Mouse (Mus musculus): ENCODE measurements around the gene Hid1.

The Hid1 gene

GRCm38 (mm10) chr11:115336115-115336514 is 31.4 kb downstream of the Hid1 start:
- no peak for DNase-seq (ENCODE audit: low spot score)

- DNase-seq (ENCODE audit: low spot score): no peak
Measured at GRCm38 (mm10) chr11:115335223-115335622, 32.3 kb downstream of the Hid1 start.

- DNase-seq (ENCODE audit: low spot score): no peak
Measured at GRCm38 (mm10) chr11:115334531-115334930, 33.0 kb downstream of the Hid1 start, which contains the start of gene Otop3. Gene Otop3 (plus strand): TSS chr11:115334731.

- DNase-seq (ENCODE audit: low spot score): no peak
Measured at GRCm38 (mm10) chr11:115329339-115329738, 38.2 kb downstream of the Hid1 start.

GRCm38 (mm10) chr11:115326730-115327129 is 40.8 kb downstream of the Hid1 start:
- DNase-seq (ENCODE audit: low spot score): no peak

GRCm38 (mm10) chr11:115323354-115323753 is 44.2 kb downstream of the Hid1 start:
- DNase-seq (ENCODE audit: low spot score): no peak

- DNase-seq (ENCODE audit: low spot score): peak; percentile 57
Measured at GRCm38 (mm10) chr11:115321906-115322693, 45.5 kb downstream of the Hid1 start, which contains the start of gene Ush1g. Gene Ush1g (minus strand): TSS chr11:115322041.

GRCm38 (mm10) chr11:115319704-115320383 is 47.7 kb downstream of the Hid1 start:
- no peak for DNase-seq (ENCODE audit: low spot score)

GRCm38 (mm10) chr11:115318245-115319027 is 49.1 kb downstream of the Hid1 start:
- DNase-seq (ENCODE audit: low spot score): peak; percentile 41

- DNase-seq (ENCODE audit: low spot score): no peak
Measured at GRCm38 (mm10) chr11:115317204-115317603, 50.4 kb downstream of the Hid1 start.

GRCm38 (mm10) chr11:115314249-115314648 is 53.3 kb downstream of the Hid1 start:
- no peak for DNase-seq (ENCODE audit: low spot score)

- DNase-seq (ENCODE audit: low spot score): no peak
Measured at GRCm38 (mm10) chr11:115308781-115309180, 58.8 kb downstream of the Hid1 start.

GRCm38 (mm10) chr11:115306863-115307262 is 60.7 kb downstream of the Hid1 start, which contains the start of gene Otop2:
Gene Otop2 (plus strand): TSS chr11:115307163.
- no peak for DNase-seq (ENCODE audit: low spot score)

- no peak for DNase-seq (ENCODE audit: low spot score)
Measured at GRCm38 (mm10) chr11:115303167-115303566, 64.4 kb downstream of the Hid1 start.

GRCm38 (mm10) chr11:115301351-115301750 is 66.2 kb downstream of the Hid1 start:
- DNase-seq (ENCODE audit: low spot score): no peak

GRCm38 (mm10) chr11:115300745-115301144 is 66.8 kb downstream of the Hid1 start:
- DNase-seq (ENCODE audit: low spot score): no peak

- DNase-seq (ENCODE audit: low spot score): no peak
Measured at GRCm38 (mm10) chr11:115298160-115298559, 69.4 kb downstream of the Hid1 start.
